Mouse (Mus musculus): ENCODE results near the gene Hoxc8. TPM values are rescaled to one million over a fixed set of nuclear protein-coding genes. Genes with fewer than 3 reads are reported as not detected.

Gene Hoxc8
- polyA plus RNA-seq, 1 experiment = not detected

DNA sequence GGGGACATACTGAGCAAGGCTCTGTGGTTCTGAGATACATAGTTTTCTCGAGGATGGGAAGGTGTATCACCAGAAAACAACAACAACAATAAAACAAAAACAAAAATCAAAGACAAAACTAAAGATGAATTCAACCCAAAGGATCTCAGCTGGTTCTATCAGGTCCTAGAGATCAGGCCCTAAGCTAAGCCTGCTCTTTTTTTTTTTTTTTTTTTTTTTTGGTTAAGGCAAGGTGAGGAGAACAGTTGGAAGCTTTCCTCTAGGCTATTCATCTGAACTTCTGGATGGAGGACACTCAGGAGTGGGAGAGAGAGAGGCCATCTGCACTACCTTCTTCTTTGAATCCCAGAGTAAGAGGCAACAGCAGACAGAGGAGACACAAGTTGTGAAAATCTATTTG lies 47.2 kb downstream of the Hoxc8 start:
- H3K27ac ChIP-seq (ENCODE audit: insufficient read depth, low read length) = no peak overlapping the region
- no peak for TF ChIP-seq CTCF (IDR thresholded peaks at IDR 0.05; ENCODE audit: extremely low read depth, insufficient read depth, low read length)
- no peak for TF ChIP-seq POLR2A (IDR thresholded peaks at IDR 0.05; ENCODE audit: extremely low read depth, insufficient read depth, low read length)
- H3K4me3 ChIP-seq (ENCODE audit: insufficient read depth, low read length) = no peak overlapping the region
- no peaks in the 10 kb centered on the region for H3K4me1 ChIP-seq (ENCODE audit: control insufficient read depth, insufficient read depth, low read length)

DNA sequence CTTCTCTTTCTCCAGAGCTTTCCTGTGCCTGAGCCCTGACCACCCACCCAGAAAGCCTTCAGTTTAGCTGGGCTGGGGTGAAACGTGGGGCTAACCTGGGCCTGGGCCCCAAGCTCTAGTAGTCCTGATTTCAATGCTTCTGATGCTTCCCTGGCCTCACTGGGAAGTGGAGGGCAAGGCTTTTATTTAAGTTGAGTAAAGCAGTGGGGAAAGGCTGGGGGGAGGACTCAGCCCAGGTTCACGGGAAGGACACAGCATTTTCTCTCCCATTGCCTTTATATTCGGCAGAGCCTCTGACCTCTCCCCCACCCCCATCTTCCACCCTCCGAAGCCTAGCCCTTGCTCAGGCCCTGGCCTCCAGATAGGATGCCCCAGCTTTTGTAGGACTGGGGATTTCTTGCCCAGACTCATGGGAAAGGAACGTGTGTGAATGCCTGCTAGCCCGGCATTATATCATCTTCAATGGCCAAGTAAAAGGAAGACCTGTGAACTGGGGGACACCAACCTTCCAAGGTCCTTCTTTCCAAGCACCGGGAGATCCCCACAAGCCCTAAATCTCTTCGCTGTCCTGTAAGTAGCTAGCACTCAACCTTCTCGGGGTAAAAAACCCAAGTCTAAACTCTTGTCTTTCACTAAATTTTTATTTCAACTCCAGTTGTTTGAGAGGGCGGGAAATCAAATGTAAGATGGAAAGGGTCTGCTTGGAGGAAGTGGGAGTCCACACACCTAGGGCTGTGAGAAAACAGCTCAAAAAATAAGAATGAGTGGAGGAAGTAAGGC lies 48.5 kb downstream of the Hoxc8 start:
- Histone ChIP-seq H3K4me3 (ENCODE audit: insufficient read depth, low read length) (no peak overlapping the region), H3K4me1 (ENCODE audit: control insufficient read depth, insufficient read depth, low read length) (no peaks in the 10 kb centered on the region), H3K27ac (ENCODE audit: insufficient read depth, low read length) (no peak overlapping the region)
- no peak for TF ChIP-seq CTCF (IDR thresholded peaks at IDR 0.05; ENCODE audit: extremely low read depth, insufficient read depth, low read length)

DNA sequence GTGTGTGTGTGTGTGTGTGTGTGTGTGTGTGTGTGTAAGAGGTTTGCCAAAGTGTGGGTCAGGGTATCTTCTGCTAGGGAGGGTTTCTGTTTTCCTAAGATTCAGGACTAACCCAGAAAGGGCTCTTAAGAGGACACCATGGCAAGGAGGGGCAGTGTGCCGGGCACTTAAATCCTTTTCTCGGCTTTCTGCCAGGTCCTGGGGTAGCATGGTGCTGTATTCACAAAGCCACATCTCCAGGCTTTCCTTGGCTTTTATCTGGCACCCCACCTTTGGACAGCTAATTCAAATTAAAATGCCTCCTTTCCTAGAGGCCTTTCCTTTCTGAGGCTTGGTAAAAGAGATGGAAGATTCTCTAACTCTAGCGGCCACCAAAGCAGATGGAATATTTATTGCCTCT lies 49.2 kb downstream of the Hoxc8 start:
- Histone ChIP-seq H3K4me1 (ENCODE audit: control insufficient read depth, insufficient read depth, low read length) (no peaks in the 10 kb centered on the region), H3K27ac (ENCODE audit: insufficient read depth, low read length) (no peak overlapping the region), H3K4me3 (ENCODE audit: insufficient read depth, low read length) (no peak overlapping the region)
- no peak for TF ChIP-seq POLR2A (IDR thresholded peaks at IDR 0.05; ENCODE audit: extremely low read depth, insufficient read depth, low read length)
- TF ChIP-seq CTCF (IDR thresholded peaks at IDR 0.05; ENCODE audit: extremely low read depth, insufficient read depth, low read length) = no peak

DNA sequence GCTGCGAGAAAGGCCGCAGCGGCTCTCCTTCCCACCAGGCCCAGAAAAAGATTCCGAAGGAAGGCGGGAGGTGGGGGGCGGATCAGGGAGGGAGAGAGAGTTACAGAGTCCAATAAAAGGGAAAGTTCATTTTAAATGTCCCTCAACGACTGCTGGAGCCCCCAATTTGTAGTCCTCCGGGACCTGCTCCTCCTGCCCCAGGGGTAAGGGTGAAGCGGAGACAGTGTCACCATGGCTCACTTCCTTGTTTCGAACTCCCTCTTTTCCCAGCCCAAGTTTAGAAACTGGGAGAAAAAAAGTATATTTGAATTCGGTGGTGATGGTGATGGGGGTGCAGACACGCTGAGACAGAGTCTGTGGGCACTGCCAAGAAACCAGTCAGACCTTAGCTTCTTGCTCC lies 50.2 kb downstream of the Hoxc8 start:
- no peak overlapping the region for H3K4me3 ChIP-seq (ENCODE audit: insufficient read depth, low read length)
- no peaks in the 10 kb centered on the region for H3K4me1 ChIP-seq (ENCODE audit: control insufficient read depth, insufficient read depth, low read length)
- no peak overlapping the region for H3K27ac ChIP-seq (ENCODE audit: insufficient read depth, low read length)
- TF ChIP-seq CTCF (IDR thresholded peaks at IDR 0.05; ENCODE audit: extremely low read depth, insufficient read depth, low read length) (no peak), POLR2A (IDR thresholded peaks at IDR 0.05; ENCODE audit: extremely low read depth, insufficient read depth, low read length) (no peak)

DNA sequence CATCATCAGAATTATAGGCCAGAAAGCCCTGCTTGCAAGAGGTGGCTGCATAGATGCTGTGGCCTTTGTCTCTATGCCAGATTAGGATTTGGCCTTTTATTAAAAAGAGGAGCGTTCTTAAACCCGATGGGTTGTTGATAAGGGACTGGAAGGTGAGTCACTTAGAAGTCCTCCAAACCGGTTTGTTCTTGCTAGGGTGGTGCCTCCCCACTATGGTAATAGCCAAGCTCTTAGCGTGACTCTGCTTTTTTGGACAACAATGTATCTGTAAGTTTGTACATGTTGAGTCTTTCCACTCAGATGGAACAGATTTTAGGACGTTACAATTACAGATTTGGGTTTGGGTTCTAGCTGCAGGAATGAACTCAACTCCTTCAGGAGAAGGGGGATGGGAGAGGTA lies 51.2 kb downstream of the Hoxc8 start:
- H3K4me3 ChIP-seq (ENCODE audit: insufficient read depth, low read length) = no peak overlapping the region
- H3K4me1 ChIP-seq (ENCODE audit: control insufficient read depth, insufficient read depth, low read length) = no peaks in the 10 kb centered on the region
- H3K27ac ChIP-seq (ENCODE audit: insufficient read depth, low read length) = no peak overlapping the region
- TF ChIP-seq POLR2A (IDR thresholded peaks at IDR 0.05; ENCODE audit: extremely low read depth, insufficient read depth, low read length) = no peak
- no peak for TF ChIP-seq CTCF (IDR thresholded peaks at IDR 0.05; ENCODE audit: extremely low read depth, insufficient read depth, low read length)

DNA sequence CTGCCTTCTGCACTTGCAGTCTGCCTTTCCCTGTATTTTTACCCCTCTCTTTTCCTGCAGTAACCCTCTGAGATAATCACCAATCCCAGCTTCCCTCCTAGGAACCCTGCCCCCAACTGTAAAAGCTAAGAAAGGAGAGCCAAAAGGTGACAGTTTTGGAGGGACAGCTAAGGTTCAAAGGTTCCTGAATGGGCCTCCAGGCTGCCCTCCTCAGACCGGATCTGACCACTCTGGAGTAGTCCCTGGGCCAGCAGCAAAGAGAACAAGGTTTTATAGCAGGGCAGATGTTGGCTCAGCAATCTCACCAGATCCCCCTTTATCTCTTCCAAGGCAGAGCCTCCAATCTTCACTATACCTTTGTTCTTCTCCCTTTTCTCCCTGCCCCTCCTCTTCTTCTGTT lies 51.8 kb downstream of the Hoxc8 start:
- TF ChIP-seq POLR2A (IDR thresholded peaks at IDR 0.05; ENCODE audit: extremely low read depth, insufficient read depth, low read length) (no peak), CTCF (IDR thresholded peaks at IDR 0.05; ENCODE audit: extremely low read depth, insufficient read depth, low read length) (no peak)

More for the DNA sequence above, 51.8 kb downstream of the Hoxc8 start:
- Histone ChIP-seq H3K4me1 (ENCODE audit: control insufficient read depth, insufficient read depth, low read length) (no peaks in the 10 kb centered on the region), H3K4me3 (ENCODE audit: insufficient read depth, low read length) (no peak overlapping the region), H3K27ac (ENCODE audit: insufficient read depth, low read length) (no peak overlapping the region)

Other genes with a start within 250 kb of the Hoxc8 start
- not detected in 2 replicates for gene Hoxc13, start 69.5 kb upstream of the Hoxc8 start, polyA plus RNA-seq (2012; rRNA removed)
- gene Hoxc12, start 53.9 kb upstream of the Hoxc8 start, polyA plus RNA-seq (2012; rRNA removed) = not detected in 2 replicates
- gene Hoxc11, start 36.2 kb upstream of the Hoxc8 start, polyA plus RNA-seq (2012; rRNA removed) = not detected in 2 replicates
- not detected in 2 replicates for gene Hoxc10, start 23.8 kb upstream of the Hoxc8 start, polyA plus RNA-seq (2012; rRNA removed)
- gene Hoxc5, start 23.2 kb upstream of the Hoxc8 start, polyA plus RNA-seq (2012; rRNA removed) = not detected in 2 replicates
- not detected in 2 replicates for gene Hoxc9, start 14.2 kb upstream of the Hoxc8 start, polyA plus RNA-seq (2012; rRNA removed)
- gene Hoxc6, start 7.7 kb downstream of the Hoxc8 start, polyA plus RNA-seq (2012; rRNA removed) = not detected in 2 replicates
- not detected in 2 replicates for gene Hoxc4, start 28.3 kb downstream of the Hoxc8 start, polyA plus RNA-seq (2012; rRNA removed)
- 19.5 and 19.9 TPM in 2 replicates for gene Smug1, start 176.5 kb downstream of the Hoxc8 start, polyA plus RNA-seq (2012; rRNA removed)
- gene Cbx5, start 249.2 kb downstream of the Hoxc8 start, polyA plus RNA-seq (2012; rRNA removed) = 72.1 and 74.4 TPM in 2 replicates
- gene Hnrnpa1, start 249.8 kb downstream of the Hoxc8 start, polyA plus RNA-seq (2012; rRNA removed) = 276 and 310 TPM in 2 replicates